Mouse (Mus musculus) midbrain, embryonic 14.5 days (tissue): ENCODE measurements at regions not wholly inside any gene's neighbourhood (a gene's known extent, or its start where the extent isn't known, plus 50 kb on each side); places are given as distances from the start of the nearest gene placed in this dataset.

ENCODE experiments used
- ATAC-seq: fragments of 200-750 bp; cut with Nextera tagmentation; 2 replicates; pipeline ENCODE4 v1.8.0; 2017; ENCODE audit warnings: moderate number of reproducible peaks, moderate library complexity; ENCODE audit not compliant: low FRiP score, low TSS enrichment
- DNase-seq: peaks from one replicate; pipeline ENCODE4 v3.0.0-alpha.2; 2015
- H3K27ac ChIP-seq: fragments of 300-500 bp; sonication (generic); replicated peaks from 2 replicates; pipeline ENCODE4 v1.5.1; 2014; ENCODE audit warnings: mild to moderate bottlenecking, low read depth, low read length, moderate library complexity
- H3K27me3 ChIP-seq: fragments of 300-500 bp; sonication (generic); 2 replicates; pipeline ENCODE4 v1.6.1; 2014; ENCODE audit warnings: low read length, control low read depth, mixed read lengths; ENCODE audit not compliant: control insufficient read depth, insufficient read depth
- H3K36me3 ChIP-seq: fragments of 300-500 bp; sonication (generic); 2 replicates; pipeline ENCODE4 v1.6.1; 2014; ENCODE audit warnings: low read length, control low read depth; ENCODE audit not compliant: control insufficient read depth, insufficient read depth
- H3K4me1 ChIP-seq: fragments of 300-500 bp; sonication (generic); 2 replicates; pipeline ENCODE4 v1.6.1; 2014; ENCODE audit warnings: mild to moderate bottlenecking, antibody characterized with exemption, low read length, control low read depth; ENCODE audit not compliant: control insufficient read depth, insufficient read depth
- H3K4me2 ChIP-seq: fragments of 300-500 bp; sonication (generic); 2 replicates; pipeline ENCODE4 v1.6.1; 2014; ENCODE audit warnings: mild to moderate bottlenecking, low read length, moderate library complexity
- H3K4me3 ChIP-seq: fragments of 300-500 bp; sonication (generic); replicated peaks from 2 replicates; pipeline ENCODE4 v1.5.1; 2014; ENCODE audit warnings: low read depth, low read length
- H3K9ac ChIP-seq: fragments of 300-500 bp; sonication (generic); replicated peaks from 2 replicates; pipeline ENCODE4 v1.6.1; 2014; ENCODE audit warnings: mild to moderate bottlenecking, low read length, moderate library complexity
- H3K9me3 ChIP-seq: fragments of 300-500 bp; sonication (generic); 2 replicates; pipeline ENCODE4 v1.6.1; 2016; ENCODE audit warnings: low read length, control low read depth, mixed read lengths; ENCODE audit not compliant: control insufficient read depth
- WGBS: fragments of 180-500 bp; shearing (Covaris S2); extraction: QIAGEN DNeasy Blood & Tissue Kit; methylation state at CpG from one replicate; pipeline ENCODE4 v1.1.7; 2014; 5-methylcytosine and 5-hydroxymethylcytosine counted together

DNA sequence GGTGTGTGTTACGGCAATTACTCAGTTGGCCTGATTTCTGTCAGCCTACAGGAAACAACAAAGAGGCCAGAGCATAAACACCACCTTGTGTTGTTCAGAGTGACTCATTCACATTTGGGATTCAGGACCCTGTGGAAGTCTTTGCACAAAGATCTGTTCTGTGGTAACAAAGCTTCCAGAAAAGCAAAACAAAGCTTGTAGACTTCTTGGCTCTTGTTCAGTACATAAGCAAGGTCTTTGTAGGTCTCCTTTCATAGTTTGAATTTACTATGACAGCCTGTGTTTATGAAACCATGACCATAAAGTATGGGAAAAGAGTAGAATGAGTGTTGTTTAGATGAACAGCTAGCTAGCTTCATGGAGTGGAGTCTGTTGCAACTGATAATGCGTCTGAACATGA, 461.9 kb downstream of the Ofcc1 start:
- H3K27ac ChIP-seq, result no peak overlapping the region
- 91% methylated on average over 2 of the region's 2 CpGs for WGBS
- ATAC-seq (no peak), DNase-seq (no peak)
- no peak overlapping the region for H3K4me2 ChIP-seq
- no peak overlapping the region for H3K9ac ChIP-seq
- no peak overlapping the region for H3K4me3 ChIP-seq
- no peaks in the 10 kb centered on the region for H3K9me3 ChIP-seq
- no peaks in the 10 kb centered on the region for H3K4me1 ChIP-seq
- no peaks in the 10 kb centered on the region for H3K27me3 ChIP-seq
- H3K36me3 ChIP-seq, result no peaks in the 10 kb centered on the region

DNA sequence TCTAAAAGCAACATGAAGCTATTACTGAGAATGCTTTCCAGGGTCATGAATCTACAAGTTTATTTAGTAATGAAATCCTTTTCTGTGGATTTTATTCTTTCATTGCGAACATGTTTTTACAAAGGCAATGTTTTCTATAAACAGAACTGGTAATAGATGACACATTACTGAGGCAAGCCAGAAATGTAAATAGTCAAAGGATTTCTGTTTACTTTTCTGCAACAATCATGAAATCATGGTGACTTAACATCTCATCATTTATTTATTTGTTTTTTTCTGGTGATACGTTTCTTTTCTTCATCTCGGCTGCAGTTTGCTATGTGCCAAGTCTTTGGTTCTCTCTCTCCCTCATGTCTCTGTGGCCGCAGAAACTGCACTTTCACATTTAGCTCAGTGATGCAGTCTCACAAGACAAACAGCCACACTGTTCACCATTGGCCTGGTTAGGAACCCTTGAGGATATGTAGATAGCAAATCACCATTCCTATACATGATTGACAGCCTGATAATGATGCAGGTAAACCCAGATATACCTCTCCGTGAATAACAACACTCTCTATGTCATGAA, 462.8 kb downstream of the Ofcc1 start:
- WGBS, result 79% methylated on average over 5 of the region's 5 CpGs
- H3K4me3 ChIP-seq, result no peak overlapping the region

DNA sequence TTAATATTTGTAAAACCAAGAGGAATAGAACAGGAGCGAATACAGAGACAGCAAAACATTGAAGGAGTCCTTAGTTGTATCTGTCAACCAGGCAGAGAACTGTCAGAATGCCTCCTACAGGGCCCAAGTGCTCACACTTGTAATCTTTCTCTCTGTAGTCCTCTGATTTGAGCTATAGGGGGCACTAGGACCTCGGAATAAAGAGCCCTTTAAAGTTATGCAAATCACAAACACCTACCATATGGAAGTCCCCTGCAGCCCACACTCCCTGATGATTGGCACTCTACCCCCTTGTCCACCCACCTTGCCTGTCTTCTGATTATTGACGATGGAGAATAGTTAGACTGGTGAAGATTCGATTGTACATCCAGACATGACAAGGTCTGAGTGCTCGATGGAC, 467.1 kb downstream of the Ofcc1 start:
- ATAC-seq (no peak), DNase-seq (peak; percentile 42)
- WGBS, result 67% methylated on average over 5 of the region's 5 CpGs
- H3K36me3 ChIP-seq, result no peaks in the 10 kb centered on the region
- H3K9ac ChIP-seq, result no peak overlapping the region
- H3K9me3 ChIP-seq, result no peaks in the 10 kb centered on the region
- no peak overlapping the region for H3K27ac ChIP-seq
- no peak overlapping the region for H3K4me2 ChIP-seq
- H3K4me1 ChIP-seq, result no peaks in the 10 kb centered on the region
- H3K4me3 ChIP-seq, result no peak overlapping the region
- 0 out of 2 replicates have a peak, but pooled peaks cover 3% of the 10 kb centered on the region for H3K27me3 ChIP-seq

More for the DNA sequence above, 462.8 kb downstream of the Ofcc1 start:
- no peak overlapping the region for H3K9ac ChIP-seq
- no peaks in the 10 kb centered on the region for H3K4me1 ChIP-seq
- H3K4me2 ChIP-seq, result no peak overlapping the region
- no peaks in the 10 kb centered on the region for H3K27me3 ChIP-seq
- H3K9me3 ChIP-seq, result no peaks in the 10 kb centered on the region
- no peaks in the 10 kb centered on the region for H3K36me3 ChIP-seq
- no peak overlapping the region for H3K27ac ChIP-seq
- ATAC-seq (no peak), DNase-seq (no peak)

DNA sequence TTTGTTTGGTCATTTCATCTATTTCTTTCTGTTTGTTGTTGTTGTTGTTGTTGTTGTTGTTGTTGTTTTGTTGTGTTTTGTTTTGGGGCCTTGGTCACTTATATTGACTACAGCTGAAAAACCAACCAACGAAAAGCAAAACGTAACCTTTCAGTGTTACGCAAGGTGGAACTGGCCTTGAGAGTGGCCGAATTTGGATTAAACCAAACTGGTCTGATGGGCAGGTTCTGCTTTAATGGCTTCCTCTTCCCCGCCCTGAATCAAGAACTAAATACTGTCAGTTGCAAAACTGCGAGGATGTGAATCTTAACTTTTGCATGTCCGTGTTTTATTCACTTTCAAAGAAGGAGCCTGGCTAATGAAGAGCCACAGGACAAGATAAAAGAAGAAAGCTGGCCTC, 480.2 kb downstream of the Ofcc1 start:
- no peak for DNase-seq
- peaks cover 58% of the 10 kb centered on the region for H3K27me3 ChIP-seq

DNA sequence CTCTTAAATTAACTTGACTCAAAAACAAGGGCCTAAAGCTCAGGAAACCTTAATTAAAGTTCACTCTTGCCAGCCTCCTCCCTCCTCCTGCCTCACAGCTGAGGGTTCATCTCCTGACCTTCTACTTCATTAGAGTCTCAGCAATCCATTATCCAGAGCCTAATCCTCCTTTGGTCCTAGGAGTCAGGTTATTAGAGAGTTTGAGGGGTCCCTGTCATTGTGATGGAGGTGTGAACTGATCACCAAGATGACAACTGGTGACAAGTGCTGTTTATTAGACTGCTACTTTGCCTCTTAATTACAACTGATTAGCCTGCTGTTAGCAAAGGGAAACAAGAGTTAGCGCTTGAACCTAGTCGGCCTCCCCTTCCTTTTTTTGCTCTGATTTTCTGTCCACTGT, 481.1 kb downstream of the Ofcc1 start:
- Histone ChIP-seq H3K27ac (no peak overlapping the region), H3K36me3 (no peaks in the 10 kb centered on the region), H3K4me2 (no peak overlapping the region), H3K9ac (no peak overlapping the region), H3K9me3 (no peaks in the 10 kb centered on the region), H3K4me3 (no peak overlapping the region), H3K27me3 (peaks cover 58% of the 10 kb centered on the region), H3K4me1 (peaks cover 8% of the 10 kb centered on the region; the same call in 1 of the 2 replicates)
- 21% methylated on average over 2 of the region's 2 CpGs for WGBS
- ATAC-seq, result no peak
- DNase-seq, result no peak

More for the DNA sequence above, 480.2 kb downstream of the Ofcc1 start:
- no peak overlapping the region for H3K4me2 ChIP-seq
- ATAC-seq, result no peak
- H3K27ac ChIP-seq, result no peak overlapping the region
- peaks cover 8% of the 10 kb centered on the region; the same call in 1 of the 2 replicates for H3K4me1 ChIP-seq
- no peaks in the 10 kb centered on the region for H3K9me3 ChIP-seq
- 56% methylated on average over 7 of the region's 7 CpGs for WGBS
- no peaks in the 10 kb centered on the region for H3K36me3 ChIP-seq
- H3K4me3 ChIP-seq, result no peak overlapping the region
- no peak overlapping the region for H3K9ac ChIP-seq

DNA sequence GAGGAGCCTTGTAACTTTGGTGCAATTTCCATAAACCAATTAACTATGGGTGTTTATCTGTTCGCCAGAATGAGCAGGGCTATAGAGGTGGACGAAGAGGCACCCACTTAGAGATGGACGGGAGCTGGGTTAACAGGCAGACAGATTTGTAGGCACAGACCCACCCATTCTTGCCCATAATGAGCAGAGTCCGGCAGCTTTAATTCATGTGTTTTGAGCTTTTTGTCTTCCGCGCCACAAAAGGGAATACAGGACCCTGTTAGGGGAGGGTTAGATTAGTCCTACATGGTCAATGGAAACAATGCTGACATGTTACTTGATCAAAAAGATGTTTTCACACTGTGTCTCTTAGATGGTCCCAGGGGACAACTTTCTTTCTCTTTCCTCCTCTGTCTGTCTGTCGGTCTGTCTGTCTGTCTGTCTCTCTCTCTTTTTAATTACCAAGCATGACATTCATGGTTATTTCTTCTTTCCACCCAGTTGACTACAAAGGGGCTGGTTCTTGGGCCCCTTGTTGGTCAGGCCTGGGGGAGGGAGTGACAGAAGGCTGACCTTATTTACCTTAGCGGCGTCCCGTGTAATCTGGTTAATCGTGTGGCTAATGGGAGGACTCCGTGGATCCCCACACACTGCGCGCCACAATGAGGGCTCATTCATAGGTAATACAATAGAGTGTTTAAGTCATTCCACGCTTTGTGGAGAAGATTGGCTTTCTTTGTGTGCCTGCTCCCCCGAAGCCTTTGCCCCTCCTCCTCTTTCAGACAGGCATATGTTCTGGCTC, 483.7 kb downstream of the Ofcc1 start:
- Histone ChIP-seq H3K27ac (0 out of 2 replicates have a peak overlapping the region, but pooled peaks have one; percentile 9), H3K4me3 (no peak overlapping the region), H3K9ac (no peak overlapping the region), H3K4me1 (peaks cover 8% of the 10 kb centered on the region; the same call in 1 of the 2 replicates), H3K27me3 (peaks cover 65% of the 10 kb centered on the region), H3K9me3 (no peaks in the 10 kb centered on the region), H3K36me3 (no peaks in the 10 kb centered on the region), H3K4me2 (peak overlapping the region; percentile 39)
- ATAC-seq (peak; percentile 88; the same call in 1 of the 2 replicates), DNase-seq (peak; percentile 72)
- WGBS, result 3% methylated on average over 16 of the region's 16 CpGs

DNA sequence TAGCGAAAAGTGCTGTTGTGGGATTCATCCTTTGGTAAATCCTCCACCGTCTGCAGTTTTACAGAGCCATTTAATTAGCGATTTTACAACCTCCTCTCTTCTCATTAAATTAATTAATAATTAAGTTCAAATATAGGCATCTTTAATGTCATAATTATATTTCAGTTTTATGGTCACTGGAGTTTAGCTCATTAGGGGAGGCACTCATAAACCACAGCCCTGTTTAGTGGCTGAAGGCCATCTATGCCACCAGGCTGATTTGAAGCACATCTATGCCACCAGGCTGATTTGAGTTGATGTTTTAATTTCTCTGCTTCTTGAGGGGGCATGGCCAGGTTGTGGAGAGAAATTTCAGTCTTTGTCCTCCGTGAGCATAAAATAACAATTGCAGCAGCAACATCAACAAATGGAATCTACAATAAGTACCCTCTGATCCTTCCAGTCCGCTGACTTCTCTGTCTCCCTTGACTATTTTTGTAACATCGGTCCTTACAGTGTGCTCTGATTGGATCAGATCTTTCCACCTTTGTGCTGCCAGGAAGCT, 508.9 kb downstream of the Ofcc1 start:
- Histone ChIP-seq H3K9ac (no peak overlapping the region), H3K4me3 (no peak overlapping the region), H3K4me1 (no peaks in the 10 kb centered on the region), H3K4me2 (no peak overlapping the region), H3K27me3 (no peaks in the 10 kb centered on the region), H3K9me3 (no peaks in the 10 kb centered on the region), H3K27ac (no peak overlapping the region), H3K36me3 (no peaks in the 10 kb centered on the region)
- WGBS, result 88% methylated on average over 6 of the region's 6 CpGs
- DNase-seq (no peak), ATAC-seq (no peak)

DNA sequence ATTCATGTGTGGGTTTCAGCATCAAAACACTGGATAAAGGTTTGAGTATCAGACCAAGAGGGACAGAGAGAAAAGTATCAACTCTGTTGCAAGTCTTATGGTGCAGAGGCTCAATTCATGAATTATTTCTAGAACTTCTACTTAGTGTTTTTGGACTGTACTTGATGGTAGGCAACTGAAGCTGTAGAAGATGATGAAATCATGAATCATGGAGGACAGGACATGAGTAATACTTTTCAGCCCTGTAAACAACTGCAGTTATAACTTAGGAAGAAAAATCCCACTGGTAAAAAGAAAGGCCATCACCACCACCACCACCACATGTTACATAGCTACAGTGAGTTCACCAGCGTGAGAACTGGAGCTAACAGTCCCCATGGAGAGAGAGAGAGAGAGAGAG, 511.9 kb downstream of the Ofcc1 start:
- DNase-seq (no peak), ATAC-seq (no peak)
- H3K27me3 ChIP-seq, result no peaks in the 10 kb centered on the region
- H3K4me1 ChIP-seq, result no peaks in the 10 kb centered on the region
- H3K4me3 ChIP-seq, result no peak overlapping the region
- WGBS, result 95% methylated on average over 1 of the region's 1 CpGs
- no peak overlapping the region for H3K9ac ChIP-seq
- H3K9me3 ChIP-seq, result no peaks in the 10 kb centered on the region
- no peak overlapping the region for H3K4me2 ChIP-seq
- no peak overlapping the region for H3K27ac ChIP-seq
- no peaks in the 10 kb centered on the region for H3K36me3 ChIP-seq
